Mouse (Mus musculus): ENCODE data around the gene Caskin1. TPM values are rescaled to one million over a fixed set of nuclear protein-coding genes. Genes with fewer than 3 reads are reported as not detected.

The Caskin1 gene
- polyA plus RNA-seq, 1 experiment from 2014 or later: 25.4 TPM

DNA sequence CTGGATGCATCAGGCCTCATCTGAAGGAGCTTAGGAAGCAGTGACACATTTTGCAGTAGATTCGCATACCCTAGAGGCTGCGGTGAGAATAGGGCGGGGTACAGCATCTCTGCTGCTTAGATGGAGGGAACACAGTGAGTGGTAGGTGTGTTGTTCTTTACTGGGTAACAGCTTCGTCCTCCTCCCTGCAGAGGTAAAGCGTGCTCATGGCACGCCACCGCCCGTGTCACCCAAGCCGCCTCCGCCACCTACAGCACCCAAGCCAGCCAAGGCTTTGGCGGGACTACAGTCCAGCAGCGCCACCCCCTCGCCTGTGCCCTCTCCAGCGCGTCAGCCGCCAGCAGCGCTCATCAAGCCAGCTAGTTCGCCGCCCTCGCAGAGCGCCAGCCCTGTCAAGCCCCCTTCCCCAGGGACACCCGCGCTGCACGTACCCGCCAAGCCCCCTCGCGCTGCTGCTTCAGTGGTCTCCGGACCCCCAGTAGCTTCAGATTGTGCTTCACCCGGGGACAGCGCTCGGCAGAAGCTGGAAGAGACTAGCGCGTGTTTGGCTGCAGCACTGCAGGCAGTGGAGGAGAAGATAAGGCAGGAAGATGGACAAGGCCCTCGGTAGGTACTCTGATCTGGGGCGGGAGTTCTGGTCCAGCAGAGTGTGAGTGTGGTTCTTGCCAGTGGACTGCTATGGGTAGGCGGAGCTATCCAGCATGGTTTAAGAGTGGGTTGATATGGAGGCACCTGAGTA lies 18.1 kb downstream of the Caskin1 start:
- Histone ChIP-seq H3K4me2 (replicated peaks) (peak overlapping the region; percentile 28), H3K4me1 (peaks cover 7% of the 10 kb centered on the region), H3K27me3 (replicated peaks) (0 out of 2 replicates have a peak, but pooled peaks cover 3% of the 10 kb centered on the region), H3K4me3 (no peak overlapping the region), H3K9ac (no peak overlapping the region), H3K9me3 (no peaks in the 10 kb centered on the region), H3K27ac (no peak overlapping the region), H3K36me3 (peaks cover 87% of the 10 kb centered on the region)
- WGBS: 29% methylated on average over 36 of the region's 36 CpGs
- ATAC-seq (ENCODE audit: low FRiP score, low read depth): 0 out of 2 replicates have a peak, but pooled peaks have one; percentile 5

DNA sequence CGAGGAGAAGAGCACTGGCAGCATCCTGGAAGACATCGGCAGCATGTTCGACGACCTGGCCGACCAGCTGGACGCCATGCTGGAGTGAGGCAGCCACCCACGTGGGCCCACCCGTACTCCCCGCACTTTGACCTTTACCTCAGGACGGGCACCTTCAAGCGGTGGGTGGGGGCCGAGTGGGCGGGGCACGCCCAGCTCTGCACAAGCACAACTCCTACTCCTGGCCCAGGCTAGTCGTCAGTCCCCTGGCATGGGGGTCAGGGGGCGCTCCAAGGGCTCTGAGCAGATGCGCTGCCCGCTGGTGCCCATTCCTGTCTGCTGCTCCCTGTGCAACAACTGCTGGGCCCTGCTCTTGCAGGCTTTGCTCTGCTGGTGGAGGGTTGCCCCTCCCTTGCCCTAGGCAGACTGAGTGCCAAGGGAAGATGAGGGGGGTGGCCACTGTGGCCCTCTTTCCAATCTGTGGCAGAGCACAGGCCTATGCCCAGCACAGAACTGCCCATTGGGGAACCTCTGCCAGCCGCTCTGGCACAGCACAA lies 18.8 kb downstream of the Caskin1 start:
- 0 out of 2 replicates have a peak, but pooled peaks have one; percentile 10 for ATAC-seq (ENCODE audit: low FRiP score, low read depth)
- no peak overlapping the region for H3K27ac ChIP-seq
- no peak overlapping the region for H3K4me2 ChIP-seq (replicated peaks)
- H3K36me3 ChIP-seq: peaks cover 87% of the 10 kb centered on the region
- peaks cover 7% of the 10 kb centered on the region for H3K4me1 ChIP-seq
- H3K9ac ChIP-seq: no peak overlapping the region
- WGBS: 59% methylated on average over 19 of the region's 19 CpGs
- H3K27me3 ChIP-seq (replicated peaks): 0 out of 2 replicates have a peak, but pooled peaks cover 3% of the 10 kb centered on the region
- H3K4me3 ChIP-seq: no peak overlapping the region
- H3K9me3 ChIP-seq: no peaks in the 10 kb centered on the region

DNA sequence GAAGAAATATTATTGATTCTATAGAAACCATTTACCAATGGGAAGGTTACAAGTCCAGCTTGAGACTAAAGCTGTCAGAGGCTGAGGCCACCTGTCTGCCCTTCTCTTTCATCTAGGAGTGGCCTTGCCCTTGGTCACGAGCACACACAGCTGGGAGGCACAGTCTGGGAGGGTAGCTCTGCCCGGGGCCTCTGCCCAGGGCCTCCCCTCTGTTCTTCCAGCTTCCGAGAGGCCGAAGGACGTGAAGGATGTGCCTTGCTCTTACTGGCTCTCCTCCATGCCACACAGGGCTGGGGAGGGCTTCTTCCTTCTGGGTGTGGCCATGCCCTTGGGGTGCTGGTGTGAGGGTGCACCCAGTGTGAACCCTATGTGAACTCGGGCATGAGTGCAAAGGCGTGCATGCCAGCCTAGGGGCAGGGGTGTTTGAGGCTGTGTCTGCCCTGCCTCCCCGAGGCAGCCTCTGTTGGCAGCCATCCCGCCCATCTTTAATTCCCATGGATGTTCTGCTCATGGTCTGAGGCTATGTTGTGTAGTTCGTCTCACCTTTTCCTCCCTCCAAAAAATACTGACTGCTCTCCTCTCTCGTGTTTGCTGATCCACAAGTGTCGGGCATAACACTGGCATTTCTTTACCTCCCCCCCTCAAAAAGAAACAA lies 19.5 kb downstream of the Caskin1 start:
- ATAC-seq (ENCODE audit: low FRiP score, low read depth): no peak
- WGBS: 88% methylated on average over 12 of the region's 12 CpGs
- H3K4me2 ChIP-seq (replicated peaks): no peak overlapping the region
- H3K4me1 ChIP-seq: peaks cover 7% of the 10 kb centered on the region
- peaks cover 86% of the 10 kb centered on the region for H3K36me3 ChIP-seq
- H3K27me3 ChIP-seq (replicated peaks): 0 out of 2 replicates have a peak, but pooled peaks cover 3% of the 10 kb centered on the region
- no peaks in the 10 kb centered on the region for H3K9me3 ChIP-seq
- no peak overlapping the region for H3K27ac ChIP-seq
- H3K4me3 ChIP-seq: no peak overlapping the region
- H3K9ac ChIP-seq: no peak overlapping the region

DNA sequence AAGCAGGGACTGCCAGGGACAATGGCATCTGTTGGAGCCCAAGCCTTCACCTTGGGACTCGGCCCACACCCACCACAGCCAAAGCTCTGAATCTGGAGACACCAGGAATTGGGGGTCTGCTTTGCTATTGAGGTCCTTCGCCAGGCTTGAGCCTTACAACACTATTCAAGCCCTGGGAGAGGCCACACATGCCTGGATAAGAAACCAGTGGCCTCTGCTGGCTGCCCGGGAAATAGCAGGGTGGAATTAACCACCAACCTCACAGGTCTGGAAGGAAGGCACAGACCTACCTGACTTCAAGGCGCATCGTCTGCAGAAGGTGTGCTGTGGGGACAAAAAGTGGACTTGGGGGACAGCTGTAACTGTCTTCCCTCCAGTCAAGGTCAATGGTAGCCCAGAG lies 25.2 kb downstream of the Caskin1 start:
- Histone ChIP-seq H3K27ac (no peak overlapping the region), H3K27me3 (replicated peaks) (no peaks in the 10 kb centered on the region), H3K4me2 (replicated peaks) (0 out of 2 replicates have a peak overlapping the region, but pooled peaks have one; percentile 7), H3K9me3 (no peaks in the 10 kb centered on the region), H3K9ac (no peak overlapping the region), H3K4me1 (no peaks in the 10 kb centered on the region; the same call in 1 of the 2 replicates), H3K36me3 (peaks cover 93% of the 10 kb centered on the region), H3K4me3 (no peak overlapping the region)
- 64% methylated on average over 5 of the region's 5 CpGs for WGBS
- no peak for ATAC-seq (ENCODE audit: low FRiP score, low read depth)

DNA sequence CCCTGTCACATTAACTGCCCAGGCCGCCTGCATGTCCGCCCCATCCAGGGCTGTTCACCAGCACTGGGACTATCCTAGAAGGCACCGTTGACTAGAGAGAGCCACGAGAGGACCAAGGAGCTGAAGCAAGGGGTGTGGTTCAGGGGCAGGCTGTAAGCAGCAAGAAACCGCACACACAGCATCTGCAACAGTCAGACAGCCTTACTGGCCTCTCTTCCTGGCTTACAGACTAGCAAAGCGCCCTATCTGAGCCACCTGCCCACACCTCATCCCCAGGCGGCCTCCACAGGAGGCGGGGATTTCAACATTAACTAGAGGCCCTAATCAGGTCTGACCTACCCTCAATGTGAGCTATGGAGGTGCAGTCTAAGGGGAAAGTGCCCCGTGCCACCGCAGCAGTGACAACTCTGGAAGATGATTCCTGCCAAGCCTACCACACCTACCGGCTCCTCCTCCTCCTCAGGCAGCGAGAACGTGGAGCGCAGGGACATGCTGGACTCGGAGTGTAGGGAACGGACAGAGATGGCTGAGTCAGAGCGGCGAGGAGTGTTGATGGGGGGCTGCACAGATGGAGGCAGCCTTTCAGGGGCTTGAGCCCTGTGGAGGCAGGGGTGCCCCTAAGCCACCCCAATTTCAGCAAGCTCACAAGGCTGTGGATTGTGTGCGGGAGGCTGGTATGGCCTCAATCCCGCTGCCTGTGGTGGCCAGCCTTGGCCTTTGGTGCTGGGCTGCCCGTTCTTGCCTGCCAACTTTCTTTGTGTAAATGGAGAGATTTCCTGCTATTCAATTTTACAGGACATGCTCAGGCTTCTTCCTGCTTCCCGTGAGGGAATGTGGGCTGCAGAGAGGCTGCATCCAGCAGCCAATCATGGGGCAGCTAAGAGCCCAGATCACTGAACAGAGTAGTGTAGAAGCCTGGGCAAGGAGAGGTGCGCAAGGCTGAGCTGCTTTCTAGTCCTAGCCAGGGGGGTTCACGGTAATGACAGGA lies 26.2 kb downstream of the Caskin1 start:
- no peaks in the 10 kb centered on the region for H3K27me3 ChIP-seq (replicated peaks)
- peaks cover 90% of the 10 kb centered on the region for H3K36me3 ChIP-seq
- H3K4me1 ChIP-seq: no peaks in the 10 kb centered on the region; the same call in 1 of the 2 replicates
- H3K9ac ChIP-seq: no peak overlapping the region
- no peak overlapping the region for H3K4me3 ChIP-seq
- 90% methylated on average over 24 of the region's 24 CpGs for WGBS
- 0 out of 2 replicates have a peak overlapping the region, but pooled peaks have one; percentile 7 for H3K4me2 ChIP-seq (replicated peaks)
- H3K9me3 ChIP-seq: no peaks in the 10 kb centered on the region
- no peak for ATAC-seq (ENCODE audit: low FRiP score, low read depth)
- no peak overlapping the region for H3K27ac ChIP-seq

DNA sequence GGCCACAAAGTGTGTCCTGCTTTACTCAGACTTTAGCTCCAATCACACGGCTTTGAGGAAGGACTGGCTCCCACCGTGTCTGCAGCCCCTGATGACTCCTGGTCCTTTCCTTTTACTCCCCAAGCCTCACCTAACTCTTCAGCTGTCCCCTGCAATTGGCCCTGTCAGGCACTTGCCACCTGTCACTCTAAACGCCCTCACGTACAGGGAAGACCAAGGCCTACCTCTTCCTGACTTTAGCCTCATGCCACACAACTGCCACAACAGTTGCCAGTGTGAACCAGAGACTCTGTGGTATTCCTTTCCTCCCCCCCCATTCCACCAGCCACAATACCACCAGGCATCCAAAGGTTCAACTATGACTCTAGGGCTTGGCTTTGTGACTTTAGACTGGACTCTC lies 32.0 kb downstream of the Caskin1 start:
- H3K27me3 ChIP-seq (replicated peaks): no peaks in the 10 kb centered on the region
- ATAC-seq (ENCODE audit: low FRiP score, low read depth): no peak
- H3K9ac ChIP-seq: 0 out of 2 replicates have a peak overlapping the region, but pooled peaks have one; percentile 8
- H3K4me3 ChIP-seq: no peak overlapping the region
- H3K27ac ChIP-seq: no peak overlapping the region
- peaks cover 3% of the 10 kb centered on the region; the same call in 1 of the 2 replicates for H3K4me1 ChIP-seq
- 92% methylated on average over 4 of the region's 4 CpGs for whole genome bisulfite sequencing
- H3K36me3 ChIP-seq: peaks cover 45% of the 10 kb centered on the region
- H3K4me2 ChIP-seq (replicated peaks): no peak overlapping the region
- no peaks in the 10 kb centered on the region for H3K9me3 ChIP-seq

DNA sequence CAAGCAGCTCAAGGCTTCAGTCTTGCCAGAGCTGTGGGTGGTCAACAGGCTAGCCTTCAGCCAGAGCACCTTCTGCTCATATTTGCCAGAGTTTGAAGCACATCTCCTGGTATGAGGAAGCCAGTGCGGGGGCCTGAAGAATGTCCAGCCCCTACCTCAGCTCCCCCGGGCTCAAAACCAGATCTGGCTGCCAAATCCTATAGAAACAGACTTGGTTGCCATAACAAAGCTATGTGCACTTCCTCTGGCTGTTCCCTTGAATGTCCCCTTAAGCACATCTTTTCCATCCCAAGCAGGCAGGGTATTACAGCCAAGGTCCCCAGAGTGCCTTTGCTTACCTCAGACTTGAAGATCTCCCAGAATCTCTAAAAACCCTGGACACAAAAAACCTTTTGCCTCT lies 36.3 kb downstream of the Caskin1 start:
- Histone ChIP-seq H3K4me2 (replicated peaks) (no peak overlapping the region), H3K27ac (no peak overlapping the region), H3K36me3 (peaks cover 8% of the 10 kb centered on the region; the same call in 1 of the 2 replicates), H3K9ac (0 out of 2 replicates have a peak overlapping the region, but pooled peaks have one; percentile 9), H3K27me3 (replicated peaks) (no peaks in the 10 kb centered on the region), H3K9me3 (no peaks in the 10 kb centered on the region), H3K4me3 (no peak overlapping the region), H3K4me1 (peaks cover 28% of the 10 kb centered on the region)
- 88% methylated on average over 2 of the region's 2 CpGs for WGBS
- ATAC-seq (ENCODE audit: low FRiP score, low read depth): no peak

DNA sequence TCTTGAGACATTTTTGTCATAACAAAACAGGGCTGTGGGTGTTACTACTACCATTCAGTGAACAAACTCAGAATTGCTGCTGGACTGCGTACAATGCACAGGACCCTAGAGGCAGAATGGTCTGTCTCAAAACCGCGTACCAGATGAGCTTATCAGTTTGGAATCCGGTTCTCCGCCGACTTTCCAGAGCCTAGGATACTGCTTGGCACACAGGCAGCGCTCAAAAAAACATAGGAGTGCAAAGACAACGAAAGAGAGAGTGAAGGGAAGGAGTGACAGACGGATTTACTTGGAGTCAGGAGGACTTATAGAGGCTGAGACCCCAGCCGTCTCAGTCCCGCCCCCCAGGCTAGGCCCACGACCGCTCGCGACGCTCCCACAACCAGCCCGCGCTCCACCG lies 38.9 kb downstream of the Caskin1 start:
- H3K9ac ChIP-seq: peak overlapping the region; percentile 89
- peaks cover 10% of the 10 kb centered on the region for H3K36me3 ChIP-seq
- H3K4me2 ChIP-seq (replicated peaks): peak overlapping the region; percentile 76
- ATAC-seq (ENCODE audit: low FRiP score, low read depth): peak; percentile 5; the same call in 1 of the 2 replicates
- H3K27ac ChIP-seq: no peak overlapping the region
- WGBS: under 1% methylated on average over 16 of the region's 19 CpGs
- peaks cover 41% of the 10 kb centered on the region for H3K4me1 ChIP-seq
- H3K9me3 ChIP-seq: no peaks in the 10 kb centered on the region
- no peaks in the 10 kb centered on the region for H3K27me3 ChIP-seq (replicated peaks)
- H3K4me3 ChIP-seq: peak overlapping the region; percentile 89

DNA sequence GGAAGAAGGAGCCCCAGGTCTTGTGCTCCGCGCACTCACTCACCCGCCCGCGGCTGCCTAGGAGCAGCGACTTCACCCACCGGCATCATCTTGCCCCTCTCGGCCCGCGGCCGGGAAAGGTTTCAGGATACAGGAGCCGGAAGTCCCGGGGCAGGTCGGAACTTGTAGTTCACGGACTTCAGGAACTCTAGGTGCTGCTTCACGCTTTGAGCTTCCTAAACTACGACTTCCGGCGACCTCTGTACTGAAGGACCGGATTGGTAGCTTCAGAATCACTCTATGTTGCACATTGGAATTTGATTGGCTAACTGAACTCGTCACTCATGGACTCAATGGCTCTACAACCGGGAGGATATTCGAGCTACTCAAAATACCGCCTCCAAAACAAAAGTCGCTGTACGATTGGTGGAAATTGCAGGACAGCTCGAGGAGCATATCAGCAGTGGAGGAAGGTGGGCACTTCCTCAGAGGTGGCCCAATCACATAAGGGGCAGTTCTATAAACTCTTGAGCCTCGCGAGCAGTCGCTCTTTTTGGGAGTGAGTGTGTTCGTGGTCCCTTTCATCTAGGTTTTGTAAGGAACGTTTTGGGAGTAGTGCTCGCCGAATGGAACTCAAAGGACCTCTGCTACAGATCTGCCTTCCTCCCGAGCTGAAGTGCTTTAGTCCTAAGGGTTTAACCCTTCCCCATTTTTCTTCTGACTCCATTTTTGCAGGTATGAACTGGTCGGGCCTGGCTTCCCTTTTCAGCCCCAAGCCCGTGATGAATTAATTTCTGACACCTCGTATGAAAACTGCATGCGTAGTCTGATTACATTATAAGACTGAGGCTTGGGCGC lies 39.5 kb downstream of the Caskin1 start, which contains the start of gene Traf7:
Gene Traf7 (minus strand): TSS at position 216 of the 837 bp plus-strand sequence.
- H3K9ac ChIP-seq: peak within 1 kb of the TSS; percentile 89
- H3K4me1 ChIP-seq: peaks cover 47% of the 10 kb centered on the region
- no peaks in the 10 kb centered on the region for H3K27me3 ChIP-seq (replicated peaks)
- H3K4me3 ChIP-seq: peak within 1 kb of the TSS; percentile 89
- peak within 1 kb of the TSS; percentile 90 for H3K4me2 ChIP-seq (replicated peaks)
- under 1% methylated on average over 40 of the region's 40 CpGs for WGBS
- H3K36me3 ChIP-seq: peaks cover 10% of the 10 kb centered on the region
- H3K27ac ChIP-seq: no peak within 1 kb of the TSS
- H3K9me3 ChIP-seq: no peaks in the 10 kb centered on the region
- ATAC-seq (ENCODE audit: low FRiP score, low read depth): peak; percentile 97

DNA sequence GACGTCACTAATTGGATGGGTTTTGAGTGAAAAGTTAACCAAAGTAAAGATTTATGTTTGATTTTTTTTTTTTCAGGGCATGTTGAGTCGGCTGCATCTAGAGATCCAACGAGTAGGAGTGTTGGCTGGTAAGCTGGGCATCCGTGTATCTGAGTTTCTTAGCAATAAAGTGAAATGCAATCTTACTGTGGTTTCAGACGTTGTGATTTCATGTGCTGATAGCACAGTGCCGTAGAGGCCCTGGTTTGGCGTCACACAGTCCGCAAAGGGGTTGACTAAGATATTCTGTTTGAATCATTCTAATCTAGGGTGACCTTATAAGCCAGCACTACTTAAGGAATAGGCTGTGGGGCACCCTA lies 40.1 kb downstream of the Caskin1 start:
- Histone ChIP-seq H3K27ac (no peak overlapping the region), H3K9ac (peak overlapping the region; percentile 58), H3K4me1 (peaks cover 53% of the 10 kb centered on the region), H3K9me3 (no peaks in the 10 kb centered on the region), H3K36me3 (peaks cover 7% of the 10 kb centered on the region; the same call in 1 of the 2 replicates), H3K4me2 (replicated peaks) (peak overlapping the region; percentile 90), H3K27me3 (replicated peaks) (no peaks in the 10 kb centered on the region), H3K4me3 (peak overlapping the region; percentile 45)
- no peak for ATAC-seq (ENCODE audit: low FRiP score, low read depth)
- WGBS: 1% methylated on average over 8 of the region's 8 CpGs
